Mouse (Mus musculus) thymus, postnatal 14 days (tissue): ENCODE results near the gene Gm49027.
"Not testable (repeated sequence)": the region's sequence is repeated elsewhere in the genome, so short reads cannot be mapped to it uniquely, and the experiment has no call there.

Experiments
- DNase-seq: peaks from one replicate; pipeline ENCODE4 v3.0.0; 2021

Gene Gm49027

GRCm38 (mm10) chr5:123525281-123525680, at the start of gene Gm49027:
Gm49027 (minus strand) TSS chr5:123525488.
- peak; percentile 2 for DNase-seq

- DNase-seq: no peak
Measured at GRCm38 (mm10) chr5:123573362-123573761, 48.1 kb upstream of the Gm49027 start.

- DNase-seq: peak; percentile 98
Measured at GRCm38 (mm10) chr5:123572357-123573186, 47.3 kb upstream of the Gm49027 start, which contains the start of gene Vps33a. Vps33a (minus strand) TSS chr5:123573038.

GRCm38 (mm10) chr5:123561128-123561527, 35.8 kb upstream of the Gm49027 start:
- DNase-seq: no peak

- no peak for DNase-seq
Measured at GRCm38 (mm10) chr5:123559588-123559987, 34.3 kb upstream of the Gm49027 start.

- no peak for DNase-seq
Measured at GRCm38 (mm10) chr5:123556451-123556850, 31.2 kb upstream of the Gm49027 start.

- DNase-seq: no peak
Measured at GRCm38 (mm10) chr5:123555693-123556092, 30.4 kb upstream of the Gm49027 start.

GRCm38 (mm10) chr5:123533801-123534200, 8.5 kb upstream of the Gm49027 start:
- peak; percentile 0 for DNase-seq

GRCm38 (mm10) chr5:123530056-123530455, 4.8 kb upstream of the Gm49027 start:
- DNase-seq: peak; percentile 1

GRCm38 (mm10) chr5:123528641-123529040, 3.4 kb upstream of the Gm49027 start:
- DNase-seq: peak; percentile 3

- peak; percentile 1 for DNase-seq
Measured at GRCm38 (mm10) chr5:123525916-123526495, 718 bp upstream of the Gm49027 start.

GRCm38 (mm10) chr5:123524393-123524750, 916 bp downstream of the Gm49027 start:
- no peak for DNase-seq

- peak; percentile 99 for DNase-seq
Measured at GRCm38 (mm10) chr5:123523692-123524392, 1.4 kb downstream of the Gm49027 start, which contains the start of gene Diablo. Diablo (minus strand) TSS chr5:123524176.

GRCm38 (mm10) chr5:123522166-123522565, 3.1 kb downstream of the Gm49027 start:
- no peak for DNase-seq

- no peak for DNase-seq
Measured at GRCm38 (mm10) chr5:123521621-123522020, 3.7 kb downstream of the Gm49027 start.

- DNase-seq: no peak
Measured at GRCm38 (mm10) chr5:123520666-123521065, 4.6 kb downstream of the Gm49027 start.

- DNase-seq: no peak
Measured at GRCm38 (mm10) chr5:123514871-123515270, 10.4 kb downstream of the Gm49027 start.

GRCm38 (mm10) chr5:123512102-123512501, 13.2 kb downstream of the Gm49027 start:
- DNase-seq: no peak

- DNase-seq: not testable (repeated sequence)
Measured at GRCm38 (mm10) chr5:123511426-123511825, 13.9 kb downstream of the Gm49027 start.

GRCm38 (mm10) chr5:123510160-123510559, 15.1 kb downstream of the Gm49027 start, which contains the start of gene B3gnt4:
B3gnt4 (plus strand) TSS chr5:123510460.
- DNase-seq: no peak

- no peak for DNase-seq
Measured at GRCm38 (mm10) chr5:123508921-123509320, 16.4 kb downstream of the Gm49027 start.

- DNase-seq: peak; percentile 93
Measured at GRCm38 (mm10) chr5:123507936-123508723, 17.2 kb downstream of the Gm49027 start.

- no peak for DNase-seq
Measured at GRCm38 (mm10) chr5:123501973-123502372, 23.3 kb downstream of the Gm49027 start.
